Mouse (Mus musculus): Measurements from ENCODE around the gene Tbc1d23. TPM values are rescaled to one million over a fixed set of nuclear protein-coding genes. Genes with fewer than 3 reads are reported as not detected.

Gene Tbc1d23
- polyA plus RNA-seq, 1 experiment from 2014 or later = 22.3 TPM

DNA sequence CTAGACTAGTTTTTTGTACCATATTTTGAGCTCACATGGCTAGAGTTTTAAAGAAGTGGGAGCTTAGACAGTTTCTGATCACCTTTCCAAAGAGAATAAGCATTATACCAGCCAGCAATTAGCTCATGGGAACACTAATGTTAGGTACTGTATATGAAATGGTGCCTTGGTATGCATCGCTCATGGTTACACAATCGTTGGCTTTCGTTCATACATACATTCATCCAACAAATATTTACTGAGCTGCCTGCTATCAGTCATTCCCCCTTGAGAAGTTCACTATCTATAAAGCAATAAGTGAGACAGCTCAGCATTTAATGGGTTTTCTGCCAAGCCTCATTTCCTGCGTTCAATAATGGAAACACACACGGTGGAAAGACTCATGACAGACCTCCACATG lies 4.9 kb downstream of the Tbc1d23 start:
- 26% methylated on average over 5 of the region's 5 CpGs for WGBS
- Histone ChIP-seq H3K4me3 (ENCODE audit: low read depth, low read length) (no peak overlapping the region), H3K4me1 (replicated peaks; ENCODE audit: control insufficient read depth, insufficient read depth, low read length) (0 out of 2 replicates have a peak, but pooled peaks cover 6% of the 10 kb centered on the region), H3K9me3 (ENCODE audit: control insufficient read depth) (no peaks in the 10 kb centered on the region), H3K9ac (ENCODE audit: low read depth, low read length) (no peak overlapping the region), H3K4me2 (replicated peaks; ENCODE audit: low read depth) (0 out of 2 replicates have a peak overlapping the region, but pooled peaks have one; percentile 13), H3K27me3 (replicated peaks; ENCODE audit: control insufficient read depth, insufficient read depth, low read length) (no peaks in the 10 kb centered on the region), H3K27ac (ENCODE audit: low read depth, low read length) (no peak overlapping the region), H3K36me3 (ENCODE audit: control insufficient read depth, insufficient read depth) (peaks cover 5% of the 10 kb centered on the region; the same call in 1 of the 2 replicates)
- TF ChIP-seq CTCF (IDR thresholded peaks at IDR 0.05; ENCODE audit: low read depth) = no peak
- ATAC-seq = no peak

- WGBS = 97% methylated on average over 6 of the region's 6 CpGs
- H3K9me3 ChIP-seq (ENCODE audit: control insufficient read depth) = no peaks in the 10 kb centered on the region
- ATAC-seq = no peak
Observed at GRCm38 (mm10) chr16:57220361-57220760, 10.9 kb downstream of the Tbc1d23 start.

GRCm38 (mm10) chr16:57215957-57216356 lies 15.3 kb downstream of the Tbc1d23 start:
- Histone ChIP-seq H3K4me3 (ENCODE audit: low read depth, low read length) (no peak overlapping the region), H3K4me1 (replicated peaks; ENCODE audit: control insufficient read depth, insufficient read depth, low read length) (no peaks in the 10 kb centered on the region), H3K4me2 (replicated peaks; ENCODE audit: low read depth) (no peak overlapping the region), H3K27ac (ENCODE audit: low read depth, low read length) (no peak overlapping the region), H3K9ac (ENCODE audit: low read depth, low read length) (no peak overlapping the region), H3K9me3 (ENCODE audit: control insufficient read depth) (no peaks in the 10 kb centered on the region), H3K27me3 (replicated peaks; ENCODE audit: control insufficient read depth, insufficient read depth, low read length) (no peaks in the 10 kb centered on the region), H3K36me3 (ENCODE audit: control insufficient read depth, insufficient read depth) (peaks cover 23% of the 10 kb centered on the region)
- no peak for TF ChIP-seq CTCF (IDR thresholded peaks at IDR 0.05; ENCODE audit: low read depth)
- no peak for ATAC-seq

More at GRCm38 (mm10) chr16:57220361-57220760, 10.9 kb downstream of the Tbc1d23 start:
- Histone ChIP-seq H3K27ac (ENCODE audit: low read depth, low read length) (no peak overlapping the region), H3K27me3 (replicated peaks; ENCODE audit: control insufficient read depth, insufficient read depth, low read length) (no peaks in the 10 kb centered on the region), H3K36me3 (ENCODE audit: control insufficient read depth, insufficient read depth) (peaks cover 12% of the 10 kb centered on the region; the same call in 1 of the 2 replicates), H3K9ac (ENCODE audit: low read depth, low read length) (no peak overlapping the region), H3K4me1 (replicated peaks; ENCODE audit: control insufficient read depth, insufficient read depth, low read length) (no peaks in the 10 kb centered on the region), H3K4me2 (replicated peaks; ENCODE audit: low read depth) (no peak overlapping the region), H3K4me3 (ENCODE audit: low read depth, low read length) (no peak overlapping the region)
- no peak for TF ChIP-seq CTCF (IDR thresholded peaks at IDR 0.05; ENCODE audit: low read depth)

DNA sequence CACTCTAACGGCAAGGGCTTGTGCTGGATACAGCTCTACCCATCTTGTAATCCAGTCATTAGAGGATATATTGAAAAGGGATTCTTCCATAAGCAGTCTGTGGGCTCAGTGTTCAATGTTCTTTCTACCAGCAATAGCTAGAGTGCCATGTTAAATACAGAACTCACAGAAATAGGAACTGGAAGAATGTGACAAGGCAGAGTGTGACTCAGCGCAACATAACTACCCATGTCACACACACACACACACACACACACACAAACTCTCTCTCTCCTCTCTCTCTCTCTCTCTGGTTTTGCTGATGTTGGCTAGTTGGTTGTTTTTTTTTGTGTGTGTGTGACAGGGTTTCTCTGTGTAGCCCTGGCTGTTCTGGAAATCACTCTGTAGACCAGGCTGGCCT lies 20.3 kb downstream of the Tbc1d23 start:
- no peaks in the 10 kb centered on the region for H3K27me3 ChIP-seq (replicated peaks; ENCODE audit: control insufficient read depth, insufficient read depth, low read length)
- H3K27ac ChIP-seq (ENCODE audit: low read depth, low read length) = no peak overlapping the region
- no peak for ATAC-seq
- TF ChIP-seq CTCF (IDR thresholded peaks at IDR 0.05; ENCODE audit: low read depth) = no peak
- H3K4me2 ChIP-seq (replicated peaks; ENCODE audit: low read depth) = no peak overlapping the region
- 95% methylated on average over 2 of the region's 2 CpGs for WGBS
- no peak overlapping the region for H3K9ac ChIP-seq (ENCODE audit: low read depth, low read length)
- peaks cover 42% of the 10 kb centered on the region for H3K36me3 ChIP-seq (ENCODE audit: control insufficient read depth, insufficient read depth)
- no peaks in the 10 kb centered on the region for H3K4me1 ChIP-seq (replicated peaks; ENCODE audit: control insufficient read depth, insufficient read depth, low read length)
- no peak overlapping the region for H3K4me3 ChIP-seq (ENCODE audit: low read depth, low read length)
- no peaks in the 10 kb centered on the region for H3K9me3 ChIP-seq (ENCODE audit: control insufficient read depth)

DNA sequence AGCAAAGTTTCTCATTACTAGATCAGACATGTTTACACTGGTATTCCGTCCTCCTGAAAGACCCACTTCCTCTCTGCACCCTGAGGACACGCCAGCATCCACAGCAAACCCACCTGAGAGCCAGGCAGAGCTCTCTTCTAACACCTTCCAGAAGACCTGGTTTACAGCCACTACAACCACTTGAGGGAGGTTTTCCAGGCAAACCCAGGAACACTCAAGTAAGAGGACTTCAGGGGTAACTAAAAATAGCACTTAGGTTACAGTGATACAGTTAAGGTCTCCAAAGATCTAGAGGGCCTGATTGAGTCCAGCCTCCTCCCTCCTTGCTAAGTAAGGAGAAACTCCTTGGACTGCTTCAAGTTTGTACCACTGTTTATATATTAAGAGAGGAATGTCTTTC lies 23.0 kb downstream of the Tbc1d23 start:
- Histone ChIP-seq H3K4me1 (replicated peaks; ENCODE audit: control insufficient read depth, insufficient read depth, low read length) (no peaks in the 10 kb centered on the region), H3K9ac (ENCODE audit: low read depth, low read length) (no peak overlapping the region), H3K27ac (ENCODE audit: low read depth, low read length) (no peak overlapping the region), H3K4me2 (replicated peaks; ENCODE audit: low read depth) (no peak overlapping the region), H3K36me3 (ENCODE audit: control insufficient read depth, insufficient read depth) (peaks cover 42% of the 10 kb centered on the region), H3K4me3 (ENCODE audit: low read depth, low read length) (no peak overlapping the region), H3K9me3 (ENCODE audit: control insufficient read depth) (no peaks in the 10 kb centered on the region), H3K27me3 (replicated peaks; ENCODE audit: control insufficient read depth, insufficient read depth, low read length) (no peaks in the 10 kb centered on the region)
- no peak for ATAC-seq
- TF ChIP-seq CTCF (IDR thresholded peaks at IDR 0.05; ENCODE audit: low read depth) = no peak
- WGBS = 86% methylated on average over 2 of the region's 2 CpGs

GRCm38 (mm10) chr16:57197281-57197680 lies 34.0 kb downstream of the Tbc1d23 start:
- H3K27me3 ChIP-seq (replicated peaks; ENCODE audit: control insufficient read depth, insufficient read depth, low read length) = no peaks in the 10 kb centered on the region
- no peak overlapping the region for H3K9ac ChIP-seq (ENCODE audit: low read depth, low read length)
- no peak for ATAC-seq
- H3K4me2 ChIP-seq (replicated peaks; ENCODE audit: low read depth) = no peak overlapping the region
- H3K4me3 ChIP-seq (ENCODE audit: low read depth, low read length) = no peak overlapping the region
- 66% methylated on average over 3 of the region's 3 CpGs for WGBS
- no peaks in the 10 kb centered on the region for H3K4me1 ChIP-seq (replicated peaks; ENCODE audit: control insufficient read depth, insufficient read depth, low read length)
- H3K27ac ChIP-seq (ENCODE audit: low read depth, low read length) = no peak overlapping the region
- H3K36me3 ChIP-seq (ENCODE audit: control insufficient read depth, insufficient read depth) = peaks cover 33% of the 10 kb centered on the region
- TF ChIP-seq CTCF (IDR thresholded peaks at IDR 0.05; ENCODE audit: low read depth) = no peak
- no peaks in the 10 kb centered on the region for H3K9me3 ChIP-seq (ENCODE audit: control insufficient read depth)

- ATAC-seq = no peak
- no peak overlapping the region for H3K9ac ChIP-seq (ENCODE audit: low read depth, low read length)
- no peak for TF ChIP-seq CTCF (IDR thresholded peaks at IDR 0.05; ENCODE audit: low read depth)
- no peak overlapping the region for H3K4me3 ChIP-seq (ENCODE audit: low read depth, low read length)
- no peak overlapping the region for H3K27ac ChIP-seq (ENCODE audit: low read depth, low read length)
- no peak overlapping the region for H3K4me2 ChIP-seq (replicated peaks; ENCODE audit: low read depth)
- no peaks in the 10 kb centered on the region for H3K4me1 ChIP-seq (replicated peaks; ENCODE audit: control insufficient read depth, insufficient read depth, low read length)
- 90% methylated on average over 5 of the region's 5 CpGs for WGBS
- no peaks in the 10 kb centered on the region for H3K9me3 ChIP-seq (ENCODE audit: control insufficient read depth)
- no peaks in the 10 kb centered on the region for H3K27me3 ChIP-seq (replicated peaks; ENCODE audit: control insufficient read depth, insufficient read depth, low read length)
- H3K36me3 ChIP-seq (ENCODE audit: control insufficient read depth, insufficient read depth) = peaks cover 40% of the 10 kb centered on the region
Observed at GRCm38 (mm10) chr16:57196590-57196989, 34.7 kb downstream of the Tbc1d23 start.
